Mouse (Mus musculus) forebrain, embryonic 14.5 days (tissue): ENCODE measurements around the gene 4931428F04Rik. TPM values are rescaled to one million over a fixed set of nuclear protein-coding genes. Genes with fewer than 3 reads are reported as not detected.

ENCODE experiments used
- ATAC-seq: fragments of 200-750 bp; cut with Nextera tagmentation; 2 replicates; pipeline ENCODE4 v1.8.0; 2017; ENCODE audit warnings: mild to moderate bottlenecking, moderate library complexity
- DNase-seq: peaks from one replicate; pipeline ENCODE4 v3.0.0-alpha.2; 2015; ENCODE audit warnings: low spot score
- H3K27ac ChIP-seq: fragments of 300-500 bp; sonication (generic); 2 replicates; pipeline ENCODE4 v1.5.1; 2014; ENCODE audit warnings: low read depth, mild to moderate bottlenecking, control low read depth, low read length, moderate library complexity
- H3K27me3 ChIP-seq: fragments of 300-500 bp; sonication (generic); replicated peaks from 2 replicates; pipeline ENCODE4 v1.6.1; 2014; ENCODE audit warnings: low read length, control low read depth, mixed read lengths; ENCODE audit not compliant: control insufficient read depth, insufficient read depth
- H3K36me3 ChIP-seq: fragments of 300-500 bp; sonication (generic); 2 replicates; pipeline ENCODE4 v1.6.1; 2014; ENCODE audit warnings: low read length, control low read depth; ENCODE audit not compliant: control insufficient read depth, insufficient read depth
- H3K4me1 ChIP-seq: fragments of 300-500 bp; sonication (generic); 2 replicates; pipeline ENCODE4 v1.6.1; 2014; ENCODE audit warnings: antibody characterized with exemption, low read length, control low read depth; ENCODE audit not compliant: control insufficient read depth, insufficient read depth
- H3K4me2 ChIP-seq: fragments of 300-500 bp; sonication (generic); 2 replicates; pipeline ENCODE4 v1.6.1; 2014; ENCODE audit warnings: mild to moderate bottlenecking, control low read depth, low read length
- H3K4me3 ChIP-seq: fragments of 300-500 bp; sonication (generic); 2 replicates; pipeline ENCODE4 v1.5.1; 2014; ENCODE audit warnings: low read depth, low read length, control low read depth
- H3K9ac ChIP-seq: fragments of 300-500 bp; sonication (generic); 2 replicates; pipeline ENCODE4 v1.6.1; 2014; ENCODE audit warnings: mild to moderate bottlenecking, low read length, control low read depth, moderate library complexity
- H3K9me3 ChIP-seq: fragments of 300-500 bp; sonication (generic); replicated peaks from 2 replicates; pipeline ENCODE4 v1.6.1; 2016; ENCODE audit warnings: low read length, control low read depth, mixed read lengths; ENCODE audit not compliant: control insufficient read depth
- WGBS: fragments of 180-500 bp; shearing (Covaris S2); extraction: QIAGEN DNeasy Blood & Tissue Kit; methylation state at CpG from one replicate; pipeline ENCODE4 v1.1.7; 2014; 5-methylcytosine and 5-hydroxymethylcytosine counted together
- polyA plus RNA-seq: library from polyadenylated mRNA; unstranded; fragments of >200 nt; fragmentation: Nextera tagmentation; extraction: Ambion mirVana; gene quantifications from 2 replicates; pipeline ENCODE4 v1.2.1, GENCODE M21; 2014

The 4931428F04Rik gene
- polyA plus RNA-seq, 1 experiment from 2014 or later = 67.9 TPM

- Histone ChIP-seq H3K4me2 (no peak overlapping the region), H3K27ac (no peak overlapping the region), H3K9me3 (no peaks in the 10 kb centered on the region), H3K27me3 (no peaks in the 10 kb centered on the region), H3K9ac (no peak overlapping the region), H3K36me3 (peaks cover 79% of the 10 kb centered on the region), H3K4me1 (no peaks in the 10 kb centered on the region), H3K4me3 (no peak overlapping the region)
- DNase-seq = no peak
- ATAC-seq = no peak
- WGBS = 83% methylated on average over 1 of the region's 1 CpGs
These were observed 22.1 kb upstream of the 4931428F04Rik start for GRCm38 (mm10) chr8:105311718-105312117.

GRCm38 (mm10) chr8:105310118-105310517 is 20.5 kb upstream of the 4931428F04Rik start:
- no peak overlapping the region for H3K9ac ChIP-seq
- peaks cover 69% of the 10 kb centered on the region for H3K36me3 ChIP-seq
- no peak for DNase-seq
- no peak overlapping the region for H3K4me3 ChIP-seq
- no peaks in the 10 kb centered on the region for H3K9me3 ChIP-seq
- ATAC-seq = no peak
- no peak overlapping the region for H3K27ac ChIP-seq
- H3K4me1 ChIP-seq = 0 out of 2 replicates have a peak, but pooled peaks cover 3% of the 10 kb centered on the region
- WGBS = 86% methylated on average over 8 of the region's 8 CpGs
- no peaks in the 10 kb centered on the region for H3K27me3 ChIP-seq
- no peak overlapping the region for H3K4me2 ChIP-seq

- no peaks in the 10 kb centered on the region for H3K9me3 ChIP-seq
- no peak for DNase-seq
- ATAC-seq = no peak
- H3K4me3 ChIP-seq = no peak overlapping the region
- H3K4me2 ChIP-seq = no peak overlapping the region
- H3K4me1 ChIP-seq = 0 out of 2 replicates have a peak, but pooled peaks cover 3% of the 10 kb centered on the region
- no peak overlapping the region for H3K27ac ChIP-seq
- no peak overlapping the region for H3K9ac ChIP-seq
- peaks cover 68% of the 10 kb centered on the region for H3K36me3 ChIP-seq
- WGBS = 81% methylated on average over 15 of the region's 15 CpGs
- H3K27me3 ChIP-seq = no peaks in the 10 kb centered on the region
These were observed 19.6 kb upstream of the 4931428F04Rik start for GRCm38 (mm10) chr8:105309142-105309847.

GRCm38 (mm10) chr8:105308428-105308827 is 18.8 kb upstream of the 4931428F04Rik start:
- H3K36me3 ChIP-seq = peaks cover 66% of the 10 kb centered on the region
- no peak overlapping the region for H3K4me2 ChIP-seq
- no peak overlapping the region for H3K9ac ChIP-seq
- no peak overlapping the region for H3K27ac ChIP-seq
- DNase-seq (no peak), ATAC-seq (no peak)
- H3K4me1 ChIP-seq = 0 out of 2 replicates have a peak, but pooled peaks cover 3% of the 10 kb centered on the region
- no peaks in the 10 kb centered on the region for H3K9me3 ChIP-seq
- 96% methylated on average over 10 of the region's 10 CpGs for WGBS
- no peak overlapping the region for H3K4me3 ChIP-seq
- no peaks in the 10 kb centered on the region for H3K27me3 ChIP-seq

GRCm38 (mm10) chr8:105307670-105308069 is 18.0 kb upstream of the 4931428F04Rik start:
- Histone ChIP-seq H3K9me3 (no peaks in the 10 kb centered on the region), H3K27ac (no peak overlapping the region), H3K36me3 (peaks cover 66% of the 10 kb centered on the region), H3K9ac (no peak overlapping the region), H3K4me2 (no peak overlapping the region), H3K4me1 (0 out of 2 replicates have a peak, but pooled peaks cover 3% of the 10 kb centered on the region), H3K27me3 (no peaks in the 10 kb centered on the region), H3K4me3 (no peak overlapping the region)
- WGBS = 95% methylated on average over 13 of the region's 13 CpGs
- ATAC-seq (no peak), DNase-seq (no peak)

- ATAC-seq = 0 out of 2 replicates have a peak, but pooled peaks have one; percentile 6
- no peak overlapping the region; the same call in 1 of the 2 replicates for H3K9ac ChIP-seq
- H3K9me3 ChIP-seq = no peaks in the 10 kb centered on the region
- no peak overlapping the region for H3K4me3 ChIP-seq
- no peak for DNase-seq
- H3K27ac ChIP-seq = no peak overlapping the region
- peaks cover 69% of the 10 kb centered on the region for H3K36me3 ChIP-seq
- 0 out of 2 replicates have a peak, but pooled peaks cover 3% of the 10 kb centered on the region for H3K4me1 ChIP-seq
- 74% methylated on average over 5 of the region's 5 CpGs for WGBS
- peak overlapping the region; percentile 36 for H3K4me2 ChIP-seq
- H3K27me3 ChIP-seq = no peaks in the 10 kb centered on the region
These were observed 16.6 kb upstream of the 4931428F04Rik start for GRCm38 (mm10) chr8:105306146-105306691.

GRCm38 (mm10) chr8:105305211-105306145 is 15.8 kb upstream of the 4931428F04Rik start, which contains the start of gene Elmo3:
Gene Elmo3, plus strand, starts transcription at chr8:105305601.
- peak within 1 kb of the TSS; percentile 5; the same call in 1 of the 2 replicates for H3K27ac ChIP-seq
- ATAC-seq (peak; percentile 33), DNase-seq (peak; percentile 21)
- no peaks in the 10 kb centered on the region for H3K27me3 ChIP-seq
- H3K9me3 ChIP-seq = no peaks in the 10 kb centered on the region
- peak within 1 kb of the TSS; percentile 36 for H3K4me2 ChIP-seq
- peak within 1 kb of the TSS; percentile 46 for H3K9ac ChIP-seq
- 11% methylated on average over 24 of the region's 30 CpGs for WGBS
- 0 out of 2 replicates have a peak, but pooled peaks cover 3% of the 10 kb centered on the region for H3K4me1 ChIP-seq
- no peak within 1 kb of the TSS for H3K4me3 ChIP-seq
- H3K36me3 ChIP-seq = peaks cover 76% of the 10 kb centered on the region

GRCm38 (mm10) chr8:105304325-105305210 is 14.9 kb upstream of the 4931428F04Rik start:
- H3K36me3 ChIP-seq = peaks cover 82% of the 10 kb centered on the region
- DNase-seq (peak; percentile 20), ATAC-seq (peak; percentile 12)

More at GRCm38 (mm10) chr8:105304325-105305210, 14.9 kb upstream of the 4931428F04Rik start:
- no peaks in the 10 kb centered on the region for H3K9me3 ChIP-seq
- peak overlapping the region; percentile 5; the same call in 1 of the 2 replicates for H3K27ac ChIP-seq
- H3K27me3 ChIP-seq = no peaks in the 10 kb centered on the region
- H3K4me1 ChIP-seq = 0 out of 2 replicates have a peak, but pooled peaks cover 3% of the 10 kb centered on the region
- H3K9ac ChIP-seq = no peak overlapping the region
- no peak overlapping the region for H3K4me3 ChIP-seq
- 67% methylated on average over 9 of the region's 9 CpGs for WGBS
- H3K4me2 ChIP-seq = no peak overlapping the region
